ENCODE assay signal across 8 mouse cellular contexts in genomic region chr13:110537960-110538463, GRCm38 (mm10).
DNase-seq lines count a peak whose midpoint lies in the region; ATAC-seq and TF ChIP-seq lines count a peak whose summit lies in the region.

No protein-coding gene starts in this region.

- no peak overlapping the region for H3K27ac ChIP-seq in liver, embryonic 13.5 days
- no peak overlapping the region for H3K27ac ChIP-seq in cerebellum, adult 2 months (ENCODE audit: insufficient read depth, low read length)

- no peaks in the 10 kb centered on the region for H3K9me3 ChIP-seq in liver, embryonic 13.5 days (replicated peaks)

- no peaks in the 10 kb centered on the region for H3K27me3 ChIP-seq in liver, embryonic 13.5 days
- H3K27me3 ChIP-seq in cerebellum, adult 2 months (ENCODE audit: control insufficient read depth, insufficient read depth, low read length), result no peaks in the 10 kb centered on the region

- H3K4me3 ChIP-seq in liver, embryonic 13.5 days (replicated peaks), result no peak overlapping the region
- no peak overlapping the region for H3K4me3 ChIP-seq in cerebellum, adult 2 months (replicated peaks; ENCODE audit: insufficient read depth, low read depth, low read length)

- ATAC-seq in liver, embryonic 13.5 days (ENCODE audit: low read depth), result 0 out of 2 replicates have a peak, but pooled peaks have one; percentile 43

- WGBS in liver, embryonic 13.5 days (ENCODE audit: insufficient replicate concordance), result 43% methylated on average over 7 of the region's 7 CpGs
- WGBS in cerebellum, adult 2 months, result 58% methylated on average over 7 of the region's 7 CpGs

- intact Hi-C loops in heart, postnatal 25 days (cut with DNase I), result loop anchor here (2.0 to 10.0 kb wide), 5 partner anchors 91 to 427 kb away; partner anchors contain the start of gene Plk2

- TF ChIP-seq POLR2A in cerebellum, adult 2 months (IDR thresholded peaks at IDR 0.05; ENCODE audit: borderline replicate concordance, insufficient read depth, low read length), result no peak

- no peak overlapping the region for H3K9ac ChIP-seq in liver, embryonic 13.5 days

- H3K4me2 ChIP-seq in liver, embryonic 13.5 days, result no peak overlapping the region

- DNase-seq in thymus, postnatal 14 days, result peak; percentile 6
- DNase-seq in thymus, adult 18-20 months, result no peak
- peak; percentile 53 for DNase-seq in heart, postnatal 25 days (ENCODE audit: low spot score)
- DNase-seq in liver, embryonic 13.5 days, result peak; percentile 11
- DNase-seq in yolk sac, embryonic 10.5 days (ENCODE audit: low spot score), result peak; percentile 15
- DNase-seq in urinary bladder, adult 18-20 months (ENCODE audit: low spot score in 2 of 2), result no peak
- no peak for DNase-seq in cerebellum, postnatal 4 days (ENCODE audit: low spot score in 2 of 2)
- DNase-seq in cerebellum, adult 2 months, result no peak

- H3K36me3 ChIP-seq in liver, embryonic 13.5 days, result no peaks in the 10 kb centered on the region

- H3K4me1 ChIP-seq in liver, embryonic 13.5 days (replicated peaks), result no peaks in the 10 kb centered on the region
- no peaks in the 10 kb centered on the region for H3K4me1 ChIP-seq in cerebellum, adult 2 months (ENCODE audit: control insufficient read depth, insufficient read depth, low read length)

- TF ChIP-seq CTCF in cerebellum, adult 2 months (IDR thresholded peaks at IDR 0.05; ENCODE audit: borderline replicate concordance, insufficient read depth, low read depth, low read length), result no peak

Comparison
In these comparisons a context has a peak if more than half of its experiments do, and no peak if none do; other contexts are left out.
1. DNase-seq: peak in thymus, postnatal 14 days (single experiment), heart, postnatal 25 days (single experiment), liver, embryonic 13.5 days (single experiment) and yolk sac, embryonic 10.5 days (single experiment); none in thymus, adult 18-20 months (0 of 2), urinary bladder, adult 18-20 months (0 of 2), cerebellum, postnatal 4 days (0 of 2) and cerebellum, adult 2 months (0 of 2).